Mouse (Mus musculus): ENCODE data around the gene Chad.

Gene Chad

DNA sequence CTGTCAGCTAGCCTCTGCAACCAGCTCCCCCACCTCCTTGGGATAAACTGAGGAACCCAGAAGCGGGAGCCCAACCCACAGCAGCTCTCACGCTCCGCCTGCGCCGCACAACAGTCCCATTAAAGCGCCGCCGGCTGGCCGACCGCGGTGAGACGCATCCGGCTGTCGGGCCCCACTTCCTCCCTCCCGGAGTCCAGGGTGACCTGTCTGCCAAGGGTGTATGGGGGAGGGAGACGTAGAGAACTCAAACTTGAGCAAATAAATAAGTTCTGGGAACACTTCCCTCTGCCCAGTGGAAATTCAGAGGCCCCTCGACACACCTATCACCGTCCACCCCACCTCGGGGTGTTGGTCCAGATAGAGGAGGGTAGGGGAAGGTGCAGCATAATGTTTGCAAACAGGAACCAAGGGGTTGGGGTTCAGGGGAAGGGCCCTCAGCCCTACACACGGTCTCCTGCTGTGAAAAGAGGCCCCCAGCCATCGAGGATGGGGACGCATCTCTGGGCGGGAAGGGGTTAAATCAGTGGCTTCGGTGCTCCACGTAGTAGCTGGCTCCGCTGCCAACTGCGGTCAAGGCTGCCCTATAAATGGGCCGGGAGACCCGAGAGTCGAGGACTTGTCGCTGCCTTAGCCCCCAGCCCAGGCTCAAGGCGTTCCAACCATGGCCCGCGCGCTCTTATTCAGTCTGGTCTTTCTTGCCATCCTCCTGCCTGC, at the start of gene Chad:
Gene Chad, plus strand, starts transcription at position 611 of the 714 bp plus-strand sequence.
- DNase-seq (ENCODE audit: low spot score in 2 of 2) = no peak

DNA sequence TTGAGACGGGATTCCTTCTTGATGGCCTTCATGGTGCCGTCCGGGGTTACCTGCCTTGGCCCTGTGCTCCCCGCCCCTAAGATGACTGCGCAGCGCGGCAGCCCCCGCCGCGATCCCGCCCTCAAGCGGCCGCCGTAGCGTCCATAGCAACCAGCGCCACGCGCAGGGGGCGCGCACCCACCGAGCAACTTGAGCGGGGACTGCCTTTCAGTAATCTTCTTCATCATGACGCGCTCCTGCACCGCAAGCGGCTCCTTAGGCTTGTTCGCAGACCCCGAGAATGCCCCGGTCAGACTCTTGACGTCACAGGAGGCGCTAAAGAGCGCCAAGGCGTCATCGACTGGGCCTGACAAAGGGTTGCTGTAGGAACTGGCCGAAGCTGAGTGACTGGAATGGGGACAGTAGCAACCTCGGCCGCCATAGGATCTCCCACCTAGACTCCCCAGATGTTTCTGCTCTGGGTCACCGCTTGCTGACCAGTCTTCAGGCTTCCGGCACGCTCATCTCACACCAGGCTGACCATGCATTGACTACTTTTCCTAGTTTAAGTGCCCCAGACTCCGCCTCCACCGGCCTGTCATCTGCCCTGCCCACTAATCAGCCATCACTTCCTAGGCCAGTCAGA, 43.5 kb upstream of the Chad start, which contains the start of gene Mycbpap:
Gene Mycbpap, minus strand, starts transcription at position 524 of the 625 bp plus-strand sequence.
- DNase-seq (ENCODE audit: low spot score in 2 of 2) = peak in 1 of 2 experiments; percentile 65

DNA sequence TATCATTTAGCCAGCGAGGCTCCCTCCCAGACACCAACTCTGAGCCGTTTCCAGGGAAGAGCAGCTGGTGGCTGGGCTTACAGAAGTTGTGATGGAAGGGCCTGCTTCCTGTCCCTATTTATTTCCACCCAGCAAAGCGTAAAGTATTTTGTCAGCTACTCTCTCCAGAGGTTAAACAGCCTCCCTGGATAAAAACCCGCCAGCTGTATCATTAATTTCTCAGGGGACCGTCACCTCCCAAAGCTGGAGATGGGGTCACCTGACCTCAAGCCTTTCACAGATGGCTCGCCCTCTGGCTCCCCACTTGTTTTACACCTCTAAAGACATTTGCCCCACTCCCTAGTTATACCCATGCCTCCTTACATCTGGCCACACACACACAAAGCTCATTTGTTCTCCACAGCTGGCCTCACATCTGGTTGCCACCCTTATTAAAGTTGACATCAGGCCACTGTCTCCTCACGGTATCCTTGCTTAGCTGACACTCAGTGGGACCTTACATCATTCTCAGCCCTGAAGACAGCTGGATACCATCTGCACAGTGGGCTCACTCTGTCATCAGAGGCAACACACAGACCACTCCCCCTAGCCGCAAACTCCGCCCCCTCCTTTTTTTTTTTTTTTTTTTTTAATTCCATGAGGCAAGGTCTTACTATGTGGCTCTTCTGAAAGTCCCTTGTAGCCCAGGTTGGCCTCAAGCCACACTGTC, 38.5 kb upstream of the Chad start:
- no peak for DNase-seq (ENCODE audit: low spot score in 2 of 2)

DNA sequence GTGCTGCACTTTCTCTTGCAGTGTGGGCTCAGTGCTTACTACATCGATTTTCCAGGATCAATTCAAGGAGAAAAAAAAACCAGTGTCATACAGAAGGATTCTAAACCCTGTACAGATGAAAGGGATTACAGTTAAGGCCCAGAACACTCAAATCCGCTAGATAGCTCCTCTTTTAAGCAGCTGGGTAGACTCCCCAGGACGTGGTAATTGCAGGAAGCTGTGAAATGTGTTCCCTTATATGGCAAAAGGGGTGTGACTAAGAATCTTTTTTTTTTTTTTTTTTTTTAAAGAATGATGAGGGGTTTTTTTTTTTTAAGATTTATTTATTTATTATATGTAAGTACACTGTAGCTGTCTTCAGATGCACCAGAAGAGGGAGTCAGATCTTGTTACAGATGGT, 36.0 kb upstream of the Chad start:
- DNase-seq (ENCODE audit: low spot score in 2 of 2) = no peak

DNA sequence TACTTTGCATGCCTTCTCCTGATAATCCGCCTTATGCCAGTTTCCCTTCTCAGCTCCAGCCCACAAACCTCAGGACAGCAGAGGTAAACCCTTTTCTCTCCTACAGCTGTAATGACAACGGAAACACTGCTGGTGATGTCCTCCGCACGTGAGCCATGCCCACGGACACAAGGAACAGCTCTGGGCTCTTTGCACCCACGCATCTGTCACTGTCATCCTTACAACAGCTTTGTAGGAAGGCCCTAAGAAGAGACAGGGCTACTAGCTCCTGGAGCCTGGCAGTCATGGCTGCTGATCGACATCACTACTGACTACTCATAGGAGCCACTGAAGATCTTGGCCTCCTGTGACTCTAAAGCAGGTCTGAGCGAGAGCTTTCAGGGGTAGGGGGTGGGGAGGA, 31.7 kb upstream of the Chad start:
- DNase-seq (ENCODE audit: low spot score in 2 of 2) = peak in 1 of 2 experiments; percentile 38

DNA sequence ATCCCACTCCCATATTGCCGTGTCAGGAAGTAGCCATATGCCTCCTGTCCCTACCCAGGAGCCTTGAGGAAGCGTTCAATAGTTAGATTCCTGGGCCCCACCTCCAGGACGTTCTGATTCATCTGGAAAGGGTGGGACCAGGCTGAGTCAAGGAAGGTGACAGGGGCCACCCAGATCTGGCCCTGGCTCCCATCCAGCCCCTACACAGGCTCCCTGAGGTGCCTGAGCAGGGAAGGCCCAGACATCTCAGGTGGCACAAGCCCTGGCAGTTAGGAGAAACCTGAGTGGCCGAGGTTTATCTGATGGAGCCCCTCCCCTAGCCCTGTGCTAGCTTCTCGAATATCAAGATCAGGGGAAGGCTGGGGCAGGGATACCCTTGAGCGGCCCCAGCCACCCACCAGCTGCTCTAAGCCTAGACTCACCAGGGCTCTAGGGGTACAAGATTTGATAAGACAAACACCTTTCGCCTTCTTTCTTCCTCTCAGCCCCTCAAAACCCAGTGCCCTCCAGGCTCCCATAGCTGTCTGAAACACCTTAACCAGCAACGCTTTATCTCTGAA, 26.0 kb upstream of the Chad start:
- DNase-seq (ENCODE audit: low spot score in 2 of 2) = no peak

DNA sequence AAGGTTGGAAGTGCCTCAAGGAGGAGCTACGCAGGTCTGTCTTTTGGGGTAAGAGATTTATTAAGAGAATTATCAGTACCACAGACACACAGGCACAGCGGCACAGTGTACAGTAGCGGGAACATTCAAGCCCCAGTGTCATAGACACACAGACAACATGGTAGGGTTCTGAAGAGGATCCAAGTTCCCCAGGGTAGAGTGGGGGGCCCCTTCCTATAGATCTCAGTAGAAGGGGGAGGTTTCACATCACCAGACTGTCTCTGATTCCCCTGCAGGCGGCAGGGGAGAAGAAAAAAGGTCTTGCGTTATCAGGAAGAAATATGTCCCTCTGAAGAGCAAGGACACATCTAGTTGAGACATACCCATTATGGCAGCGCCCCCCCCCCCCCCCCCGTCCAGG, 25.1 kb upstream of the Chad start:
- DNase-seq (ENCODE audit: low spot score in 2 of 2) = no peak

DNA sequence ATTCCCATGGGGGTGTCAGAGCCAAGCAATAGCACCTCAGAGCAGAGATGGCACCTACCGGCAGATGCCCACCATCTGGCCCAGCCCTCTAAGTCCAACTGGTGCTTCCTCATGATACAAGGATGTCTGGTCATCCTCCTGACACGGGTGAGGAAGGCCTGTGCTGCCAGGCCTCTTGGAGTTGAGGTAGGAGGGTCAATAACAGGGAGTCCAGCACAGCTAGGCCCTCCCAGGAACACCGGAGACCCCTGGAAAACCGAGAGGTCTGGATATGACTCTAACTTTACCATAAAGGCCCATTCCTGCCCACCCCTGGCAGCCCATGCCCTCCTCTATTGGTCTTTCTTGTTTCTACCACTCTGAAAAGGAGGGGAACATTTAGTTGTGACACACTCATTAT, 22.4 kb upstream of the Chad start:
- no peak for DNase-seq (ENCODE audit: low spot score in 2 of 2)

DNA sequence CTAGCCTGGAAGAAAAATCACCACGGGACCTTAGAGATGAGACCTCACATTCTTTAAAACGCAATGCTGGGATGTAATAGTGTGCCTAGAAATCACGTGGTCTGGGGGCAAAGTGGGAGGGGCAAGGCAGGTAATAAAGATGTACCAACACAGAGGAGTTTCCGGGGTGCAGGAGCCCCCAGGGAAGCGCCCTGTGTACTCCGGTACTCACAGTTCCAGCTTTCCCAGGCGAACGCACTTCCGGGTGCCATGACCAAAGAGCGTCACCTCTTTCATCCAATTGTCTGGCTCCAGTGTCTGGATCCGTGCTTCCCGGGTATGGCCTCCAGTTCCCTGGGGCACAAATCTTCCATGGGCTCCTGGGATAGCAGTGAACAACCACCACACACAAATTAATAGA, 21.5 kb upstream of the Chad start:
- DNase-seq (ENCODE audit: low spot score in 2 of 2) = no peak

DNA sequence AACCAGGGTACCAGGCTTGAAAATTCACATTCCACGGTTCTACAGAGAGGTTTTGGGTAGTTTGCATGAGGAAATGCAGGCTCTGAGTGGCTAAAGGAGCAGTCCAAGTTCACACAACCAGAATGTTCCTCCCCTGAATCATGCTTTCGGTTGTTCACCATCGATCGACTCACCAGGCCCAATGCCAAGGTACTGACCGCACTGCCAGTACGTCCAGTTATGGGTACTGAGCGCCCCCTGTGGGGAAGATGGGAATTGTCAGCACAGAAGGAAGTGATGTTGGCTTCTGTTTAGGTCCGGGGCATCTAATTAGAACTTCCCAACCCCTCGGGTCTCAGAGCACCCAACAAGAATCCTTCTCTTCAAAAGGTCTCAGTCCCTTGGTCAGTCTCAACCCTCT, 20.9 kb upstream of the Chad start:
- peak; percentile 65 to 97 for DNase-seq (ENCODE audit: low spot score in 2 of 2)

DNA sequence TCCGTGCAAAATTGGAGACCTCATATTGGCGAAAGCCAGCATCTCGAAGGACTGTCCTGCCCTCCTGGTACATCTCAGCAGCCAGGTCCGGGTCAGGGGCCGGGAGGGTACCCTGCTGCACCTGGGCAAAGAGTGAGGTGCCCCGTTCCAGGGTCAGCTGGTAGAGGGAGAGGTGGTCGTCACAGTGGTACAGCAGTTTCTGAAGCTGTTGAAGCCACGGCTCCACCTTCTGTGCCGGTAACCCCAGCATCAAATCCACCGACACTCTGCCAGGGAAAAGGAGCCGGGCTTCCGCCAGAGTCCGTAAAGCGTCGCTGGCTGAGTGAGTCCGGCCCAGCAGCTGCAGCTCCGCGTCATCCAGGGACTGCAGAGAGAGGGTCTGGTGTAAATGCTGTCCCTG, 20.4 kb upstream of the Chad start:
- peak in 1 of 2 experiments; percentile 28 for DNase-seq (ENCODE audit: low spot score in 2 of 2)

DNA sequence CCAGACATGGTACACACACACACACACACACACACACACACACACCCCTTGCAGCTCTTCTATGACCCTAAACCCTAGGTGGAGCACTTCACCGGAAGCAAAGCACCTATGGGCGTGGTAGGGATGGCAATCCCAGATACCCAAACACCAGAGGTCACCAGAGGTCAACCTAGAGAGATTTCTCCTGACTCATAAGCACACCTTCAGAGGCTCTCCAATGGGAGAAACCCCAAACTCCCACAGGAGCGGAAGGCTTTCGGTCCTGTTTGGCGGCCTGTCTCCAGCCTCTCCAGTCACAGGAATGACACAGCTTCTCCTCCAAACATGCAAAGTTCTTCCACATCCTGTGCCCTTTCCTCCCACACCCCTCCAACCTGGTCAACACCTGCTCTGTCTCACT, 18.5 kb upstream of the Chad start:
- no peak for DNase-seq (ENCODE audit: low spot score in 2 of 2)

DNA sequence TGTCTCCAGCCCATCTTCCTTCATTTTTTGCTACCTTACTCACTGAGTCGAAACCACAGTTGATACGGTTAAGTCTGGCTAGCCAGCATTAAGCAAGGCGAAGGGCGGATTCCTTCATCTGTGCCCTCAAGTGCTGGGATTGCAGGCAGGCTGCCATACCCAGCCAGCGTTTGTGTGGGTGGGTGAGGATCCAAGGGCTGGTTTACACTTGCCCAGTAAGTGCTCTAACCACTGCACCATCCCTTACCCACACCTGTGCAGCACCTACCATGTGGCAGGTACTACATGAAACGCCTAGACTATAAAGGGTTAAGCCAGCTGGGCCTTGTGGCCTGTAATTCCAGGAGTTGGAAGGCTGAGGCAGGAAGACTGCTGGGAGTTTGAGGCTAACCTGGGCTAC, 17.6 kb upstream of the Chad start:
- DNase-seq (ENCODE audit: low spot score in 2 of 2) = no peak

DNA sequence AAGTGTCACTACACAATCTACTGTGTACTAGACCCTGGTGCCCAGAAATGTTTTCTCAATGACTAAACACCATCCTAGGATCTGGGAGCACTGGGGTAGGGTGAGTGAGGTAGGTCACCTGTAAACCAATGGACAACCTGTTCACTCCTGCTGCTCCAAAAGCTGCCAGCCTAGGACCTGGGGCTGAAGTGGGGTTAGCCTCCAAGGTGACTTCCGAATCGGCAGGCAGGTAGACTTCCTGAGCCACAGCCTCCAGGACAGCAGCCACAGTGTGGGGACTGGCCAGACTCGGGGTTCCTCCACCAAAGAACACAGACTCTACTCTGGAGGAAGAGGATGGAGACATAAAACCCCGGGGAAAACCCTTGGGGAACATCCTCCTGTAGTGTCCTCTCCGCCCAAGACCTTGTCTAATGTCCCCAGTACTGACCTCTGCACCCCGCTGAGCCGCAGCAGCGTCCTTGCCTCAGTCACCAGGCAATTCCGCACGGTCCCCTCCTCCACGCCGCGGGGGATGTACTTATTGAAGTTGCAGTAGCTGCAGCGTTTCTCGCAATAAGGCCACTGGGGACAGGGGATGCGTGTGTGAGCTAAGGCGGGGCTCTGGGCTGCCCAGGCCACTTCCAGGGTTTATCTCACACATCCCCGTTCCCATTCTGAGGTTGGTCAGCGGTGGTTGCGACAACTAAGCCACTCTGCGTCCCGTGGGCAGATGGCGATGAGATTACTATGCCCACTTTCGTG, 16.6 kb upstream of the Chad start:
- peak in 1 of 2 experiments; percentile 64 for DNase-seq (ENCODE audit: low spot score in 2 of 2)

DNA sequence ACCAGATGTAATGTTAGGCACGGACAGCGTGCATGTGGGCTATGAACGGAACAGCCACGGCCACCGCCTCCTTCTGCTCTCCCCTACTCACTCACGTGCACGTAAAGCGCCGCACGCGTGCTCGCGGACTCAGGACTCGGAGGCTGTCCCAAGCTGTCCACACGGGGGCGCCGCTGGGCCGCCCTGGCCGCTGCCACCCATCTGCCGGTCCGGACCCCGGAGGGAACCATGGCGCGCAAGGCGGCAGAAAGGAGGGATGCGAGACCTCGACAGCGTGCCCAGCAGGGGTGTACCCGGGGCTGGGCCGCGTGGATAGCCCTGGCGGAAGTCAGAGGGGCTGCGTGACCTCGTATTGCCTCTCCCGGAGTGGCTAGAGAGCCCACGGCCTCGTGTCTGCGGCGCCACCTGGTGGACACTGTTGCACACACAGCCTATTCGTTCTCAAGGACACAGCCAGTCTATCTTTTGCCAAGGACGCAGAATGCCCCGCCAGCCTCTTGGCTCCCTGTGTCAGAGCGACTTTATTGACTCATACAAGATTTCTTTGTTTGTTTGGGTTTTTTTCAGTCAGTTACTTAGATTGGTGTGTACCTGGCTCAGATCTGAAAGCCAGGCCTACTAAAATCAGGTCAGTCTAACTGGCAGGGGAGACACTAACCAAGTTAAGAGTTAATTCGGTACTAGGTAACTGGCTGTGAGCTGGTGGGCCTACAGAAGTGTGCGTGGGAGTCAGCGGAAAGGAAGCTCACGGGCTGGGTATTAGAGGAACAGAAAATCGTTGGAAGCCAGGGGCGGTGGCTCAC, 15.8 kb upstream of the Chad start, which contains the start of gene Rsad1:
Gene Rsad1, minus strand, starts transcription at position 368 of the 803 bp plus-strand sequence.
- peak; percentile 87 to 97 for DNase-seq (ENCODE audit: low spot score in 2 of 2)

DNA sequence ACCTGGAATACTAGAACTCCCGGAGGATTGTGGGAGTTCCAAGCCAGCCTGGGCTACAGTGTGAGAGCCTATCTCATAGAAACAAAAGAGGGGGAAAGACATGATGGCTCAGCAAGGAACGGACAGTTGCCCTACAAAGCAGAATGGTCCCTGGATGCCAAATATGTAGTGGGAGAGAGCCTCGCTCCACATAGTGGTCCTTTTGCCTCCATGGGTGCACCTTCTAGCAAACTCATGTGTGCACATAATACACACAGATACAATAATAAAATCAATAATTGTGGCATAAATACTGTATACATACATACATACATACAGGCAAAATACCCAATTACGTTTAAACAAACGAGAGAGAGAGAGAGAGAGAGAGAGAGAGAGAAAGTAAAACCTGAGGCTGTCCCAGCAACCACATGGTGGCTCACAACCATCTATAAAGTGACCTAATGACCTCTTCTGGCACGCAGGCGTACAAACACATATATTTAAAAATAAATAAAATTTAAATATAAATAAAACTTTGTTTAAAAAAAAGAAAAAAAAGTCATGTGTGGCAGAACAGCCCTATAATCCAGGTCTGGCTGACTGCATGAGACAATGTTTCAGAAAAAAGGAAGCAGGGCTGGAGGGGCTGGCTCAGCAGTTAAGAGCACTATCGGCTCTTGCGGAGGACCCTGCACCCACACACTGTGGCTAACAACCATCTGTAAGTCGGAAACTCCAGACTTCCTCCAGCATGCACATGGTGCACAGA, 15.0 kb upstream of the Chad start:
- DNase-seq (ENCODE audit: low spot score in 2 of 2) = no peak

DNA sequence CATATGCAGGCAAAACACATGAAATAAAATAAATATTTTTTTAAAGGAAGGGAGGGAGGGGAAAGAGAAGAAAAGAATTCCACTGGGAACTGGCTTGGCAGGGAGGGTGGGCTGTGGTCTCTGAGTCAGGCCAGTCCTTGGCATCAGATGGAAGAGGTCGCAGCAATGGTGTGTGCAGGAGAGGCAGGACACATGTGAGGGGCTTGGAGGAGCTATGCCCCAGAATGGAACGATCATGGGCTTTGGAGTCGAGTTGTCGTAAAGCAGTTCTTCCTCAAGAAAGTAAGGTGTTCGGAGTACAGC, 14.5 kb upstream of the Chad start:
- no peak for DNase-seq (ENCODE audit: low spot score in 2 of 2)

DNA sequence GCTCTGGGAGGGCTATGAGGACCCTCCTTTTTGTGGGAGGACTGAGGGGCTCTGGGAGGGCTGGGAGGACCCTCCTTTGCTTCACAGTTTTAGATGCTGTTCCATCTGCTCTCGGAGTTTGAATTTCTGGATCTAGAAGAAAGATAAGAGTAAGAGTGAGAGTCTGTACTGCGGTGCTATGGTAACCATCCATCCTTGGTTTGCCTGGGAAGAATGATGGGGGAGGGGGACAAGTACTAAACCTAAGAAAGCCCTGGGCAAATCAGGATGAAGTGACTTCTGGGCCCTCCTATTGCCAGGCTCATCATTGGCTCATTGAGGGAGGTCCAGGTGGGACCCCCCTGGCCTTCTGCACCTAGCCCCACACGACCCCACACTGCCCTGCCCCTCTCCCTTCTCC, 6.6 kb upstream of the Chad start:
- DNase-seq (ENCODE audit: low spot score in 2 of 2) = no peak

DNA sequence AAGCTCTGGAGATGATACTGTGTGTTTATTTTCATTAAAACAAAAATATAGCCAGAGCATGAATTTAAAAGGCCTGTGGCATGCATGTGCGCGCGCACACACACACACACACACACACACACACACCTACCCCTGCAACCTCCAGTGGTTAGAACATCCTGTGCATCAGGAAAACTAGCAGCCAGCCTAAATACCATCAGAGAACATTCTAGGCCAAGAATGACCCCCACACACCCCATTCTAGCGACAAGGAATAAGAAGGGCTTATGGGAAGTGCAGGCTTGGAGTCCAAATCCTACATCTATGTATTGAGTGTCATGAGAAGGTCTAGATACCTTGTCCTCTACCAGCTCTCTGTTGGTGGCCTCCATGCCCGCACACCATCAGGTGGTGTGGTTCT, 1.5 kb upstream of the Chad start:
- no peak for DNase-seq (ENCODE audit: low spot score in 2 of 2)

DNA sequence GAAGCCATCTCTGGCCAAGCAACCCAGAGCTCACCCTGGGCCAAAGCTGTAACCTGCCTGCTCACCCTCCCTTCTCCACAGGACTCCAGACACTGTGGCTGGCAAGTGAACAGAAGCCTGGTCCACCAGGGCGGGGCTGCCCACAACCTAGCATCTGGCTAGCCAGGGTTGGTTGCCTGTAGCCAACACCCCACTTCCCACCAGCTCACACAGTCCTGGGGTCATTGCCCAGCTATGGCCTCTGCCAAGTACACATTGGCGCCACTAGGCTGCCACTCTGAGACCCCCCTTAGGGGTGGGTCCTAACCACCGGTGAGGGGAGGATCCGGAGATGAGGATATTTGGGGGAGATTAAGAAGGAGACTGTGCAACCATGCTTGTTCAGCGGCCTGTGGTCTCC, 1.0 kb upstream of the Chad start:
- DNase-seq (ENCODE audit: low spot score in 2 of 2) = no peak

DNA sequence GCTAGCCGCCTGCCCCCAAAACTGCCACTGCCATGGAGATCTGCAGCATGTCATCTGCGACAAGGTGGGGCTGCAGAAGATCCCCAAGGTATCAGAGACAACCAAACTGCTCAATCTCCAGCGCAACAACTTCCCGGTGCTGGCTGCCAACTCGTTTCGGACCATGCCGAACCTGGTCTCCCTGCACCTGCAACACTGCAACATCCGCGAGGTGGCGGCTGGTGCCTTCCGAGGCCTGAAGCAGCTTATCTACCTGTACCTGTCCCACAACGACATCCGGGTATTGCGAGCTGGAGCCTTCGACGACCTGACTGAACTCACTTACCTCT, 268 bp downstream of the Chad start:
- DNase-seq (ENCODE audit: low spot score in 2 of 2) = no peak

All from left cerebral cortex, adult 9 months (tissue).